Mouse (Mus musculus): ENCODE measurements around the gene Ly6g6f. TPM values are rescaled to one million over a fixed set of nuclear protein-coding genes. Genes with fewer than 3 reads are reported as not detected.

Gene Ly6g6f
- polyA plus RNA-seq, 1 experiment from 2014 or later: 0.23 TPM

GRCm38 (mm10) chr17:35111774-35112173 lies 26.4 kb upstream of the Ly6g6f start:
- Histone ChIP-seq H3K9ac (ENCODE audit: low read depth, low read length) (no peak overlapping the region), H3K4me3 (ENCODE audit: low read length) (no peak overlapping the region), H3K36me3 (ENCODE audit: control insufficient read depth, insufficient read depth, low read length) (peaks cover 6% of the 10 kb centered on the region; the same call in 1 of the 2 replicates), H3K9me3 (ENCODE audit: control insufficient read depth, low read length) (no peaks in the 10 kb centered on the region), H3K4me2 (ENCODE audit: low read depth, low read length) (no peak overlapping the region), H3K4me1 (ENCODE audit: control insufficient read depth, insufficient read depth, low read length) (no peaks in the 10 kb centered on the region), H3K27ac (ENCODE audit: low read length) (no peak overlapping the region), H3K27me3 (replicated peaks; ENCODE audit: control insufficient read depth, insufficient read depth, low read length) (no peaks in the 10 kb centered on the region)
- 73% methylated on average over 9 of the region's 9 CpGs for WGBS
- no peak for ATAC-seq

- no peak within 1 kb of the TSS for H3K4me3 ChIP-seq (ENCODE audit: low read length)
These were observed 22.7 kb upstream of the Ly6g6f start, which contains the start of gene Ly6g5c for GRCm38 (mm10) chr17:35108097-35108496. Gene Ly6g5c (plus strand): TSS chr17:35108279.

DNA sequence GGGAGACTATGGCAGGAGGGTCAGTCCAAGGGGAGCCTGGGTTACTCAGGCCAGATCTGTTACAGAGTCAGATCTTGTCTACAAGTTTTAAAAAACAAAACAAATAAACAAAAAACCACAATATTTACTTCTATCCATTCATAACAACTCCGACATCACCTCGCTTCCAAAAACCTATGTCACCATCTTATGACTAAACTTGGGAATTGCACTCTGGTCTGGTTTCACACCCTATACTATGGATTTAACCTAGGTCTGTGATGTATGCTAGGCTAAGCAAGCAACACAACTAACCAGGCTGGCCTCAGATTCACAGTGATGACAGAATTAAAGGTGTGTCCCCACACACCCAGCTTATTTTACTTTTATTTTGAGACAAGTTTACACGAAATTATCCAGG lies 21.1 kb upstream of the Ly6g6f start:
- H3K9ac ChIP-seq (ENCODE audit: low read depth, low read length): no peak overlapping the region
- no peak for ATAC-seq
- no peak overlapping the region for H3K4me2 ChIP-seq (ENCODE audit: low read depth, low read length)

More at GRCm38 (mm10) chr17:35108097-35108496, 22.7 kb upstream of the Ly6g6f start, which contains the start of gene Ly6g5c:
- no peak for ATAC-seq
- Histone ChIP-seq H3K36me3 (ENCODE audit: control insufficient read depth, insufficient read depth, low read length) (0 out of 2 replicates have a peak, but pooled peaks cover 2% of the 10 kb centered on the region), H3K27me3 (replicated peaks; ENCODE audit: control insufficient read depth, insufficient read depth, low read length) (no peaks in the 10 kb centered on the region), H3K9ac (ENCODE audit: low read depth, low read length) (no peak within 1 kb of the TSS), H3K4me2 (ENCODE audit: low read depth, low read length) (no peak within 1 kb of the TSS), H3K27ac (ENCODE audit: low read length) (no peak within 1 kb of the TSS), H3K4me1 (ENCODE audit: control insufficient read depth, insufficient read depth, low read length) (peaks cover 4% of the 10 kb centered on the region), H3K9me3 (ENCODE audit: control insufficient read depth, low read length) (no peaks in the 10 kb centered on the region)
- 82% methylated on average over 6 of the region's 6 CpGs for WGBS

GRCm38 (mm10) chr17:35105740-35106389 lies 20.5 kb upstream of the Ly6g6f start:
- ATAC-seq: no peak
- Histone ChIP-seq H3K27me3 (replicated peaks; ENCODE audit: control insufficient read depth, insufficient read depth, low read length) (no peaks in the 10 kb centered on the region), H3K9me3 (ENCODE audit: control insufficient read depth, low read length) (no peaks in the 10 kb centered on the region), H3K4me2 (ENCODE audit: low read depth, low read length) (no peak overlapping the region), H3K27ac (ENCODE audit: low read length) (no peak overlapping the region), H3K9ac (ENCODE audit: low read depth, low read length) (peak overlapping the region; percentile 39), H3K4me1 (ENCODE audit: control insufficient read depth, insufficient read depth, low read length) (peaks cover 20% of the 10 kb centered on the region), H3K36me3 (ENCODE audit: control insufficient read depth, insufficient read depth, low read length) (peaks cover 11% of the 10 kb centered on the region), H3K4me3 (ENCODE audit: low read length) (no peak overlapping the region)
- 27% methylated on average over 13 of the region's 13 CpGs for WGBS

More for the DNA sequence above, 21.1 kb upstream of the Ly6g6f start:
- Histone ChIP-seq H3K4me3 (ENCODE audit: low read length) (no peak overlapping the region), H3K36me3 (ENCODE audit: control insufficient read depth, insufficient read depth, low read length) (peaks cover 7% of the 10 kb centered on the region; the same call in 1 of the 2 replicates), H3K9me3 (ENCODE audit: control insufficient read depth, low read length) (no peaks in the 10 kb centered on the region), H3K4me1 (ENCODE audit: control insufficient read depth, insufficient read depth, low read length) (peaks cover 19% of the 10 kb centered on the region), H3K27me3 (replicated peaks; ENCODE audit: control insufficient read depth, insufficient read depth, low read length) (no peaks in the 10 kb centered on the region), H3K27ac (ENCODE audit: low read length) (no peak overlapping the region)
- 63% methylated on average over 3 of the region's 3 CpGs for WGBS

- peaks cover 25% of the 10 kb centered on the region for H3K4me1 ChIP-seq (ENCODE audit: control insufficient read depth, insufficient read depth, low read length)
- no peak overlapping the region for H3K4me3 ChIP-seq (ENCODE audit: low read length)
- WGBS: 75% methylated on average over 6 of the region's 6 CpGs
- no peaks in the 10 kb centered on the region for H3K9me3 ChIP-seq (ENCODE audit: control insufficient read depth, low read length)
- no peak for ATAC-seq
- H3K4me2 ChIP-seq (ENCODE audit: low read depth, low read length): no peak overlapping the region
- H3K27ac ChIP-seq (ENCODE audit: low read length): no peak overlapping the region
- H3K36me3 ChIP-seq (ENCODE audit: control insufficient read depth, insufficient read depth, low read length): peaks cover 16% of the 10 kb centered on the region
- no peaks in the 10 kb centered on the region for H3K27me3 ChIP-seq (replicated peaks; ENCODE audit: control insufficient read depth, insufficient read depth, low read length)
- no peak overlapping the region for H3K9ac ChIP-seq (ENCODE audit: low read depth, low read length)
These were observed 19.3 kb upstream of the Ly6g6f start for GRCm38 (mm10) chr17:35104754-35105153.

GRCm38 (mm10) chr17:35104079-35104478 lies 18.7 kb upstream of the Ly6g6f start:
- Histone ChIP-seq H3K9ac (ENCODE audit: low read depth, low read length) (0 out of 2 replicates have a peak overlapping the region, but pooled peaks have one; percentile 30), H3K27ac (ENCODE audit: low read length) (peak overlapping the region; percentile 85)
- no peak for ATAC-seq

GRCm38 (mm10) chr17:35103221-35103690 lies 17.8 kb upstream of the Ly6g6f start:
- ATAC-seq: peak; percentile 77
- WGBS: 53% methylated on average over 6 of the region's 6 CpGs

More at GRCm38 (mm10) chr17:35104079-35104478, 18.7 kb upstream of the Ly6g6f start:
- Histone ChIP-seq H3K4me1 (ENCODE audit: control insufficient read depth, insufficient read depth, low read length) (peaks cover 28% of the 10 kb centered on the region), H3K9me3 (ENCODE audit: control insufficient read depth, low read length) (no peaks in the 10 kb centered on the region), H3K27me3 (replicated peaks; ENCODE audit: control insufficient read depth, insufficient read depth, low read length) (no peaks in the 10 kb centered on the region), H3K4me2 (ENCODE audit: low read depth, low read length) (no peak overlapping the region), H3K4me3 (ENCODE audit: low read length) (no peak overlapping the region), H3K36me3 (ENCODE audit: control insufficient read depth, insufficient read depth, low read length) (peaks cover 16% of the 10 kb centered on the region)
- WGBS: 83% methylated on average over 7 of the region's 7 CpGs

GRCm38 (mm10) chr17:35102299-35102698 lies 16.9 kb upstream of the Ly6g6f start:
- Histone ChIP-seq H3K9me3 (ENCODE audit: control insufficient read depth, low read length) (no peaks in the 10 kb centered on the region), H3K4me2 (ENCODE audit: low read depth, low read length) (no peak overlapping the region), H3K27me3 (replicated peaks; ENCODE audit: control insufficient read depth, insufficient read depth, low read length) (no peaks in the 10 kb centered on the region), H3K4me3 (ENCODE audit: low read length) (no peak overlapping the region), H3K4me1 (ENCODE audit: control insufficient read depth, insufficient read depth, low read length) (peaks cover 28% of the 10 kb centered on the region), H3K36me3 (ENCODE audit: control insufficient read depth, insufficient read depth, low read length) (peaks cover 18% of the 10 kb centered on the region), H3K9ac (ENCODE audit: low read depth, low read length) (no peak overlapping the region; the same call in 1 of the 2 replicates), H3K27ac (ENCODE audit: low read length) (peak overlapping the region; percentile 38; the same call in 1 of the 2 replicates)
- 66% methylated on average over 8 of the region's 8 CpGs for WGBS
- no peak for ATAC-seq

More at GRCm38 (mm10) chr17:35103221-35103690, 17.8 kb upstream of the Ly6g6f start:
- Histone ChIP-seq H3K27ac (ENCODE audit: low read length) (peak overlapping the region; percentile 85), H3K4me3 (ENCODE audit: low read length) (no peak overlapping the region), H3K9me3 (ENCODE audit: control insufficient read depth, low read length) (no peaks in the 10 kb centered on the region), H3K27me3 (replicated peaks; ENCODE audit: control insufficient read depth, insufficient read depth, low read length) (no peaks in the 10 kb centered on the region), H3K36me3 (ENCODE audit: control insufficient read depth, insufficient read depth, low read length) (peaks cover 16% of the 10 kb centered on the region), H3K4me1 (ENCODE audit: control insufficient read depth, insufficient read depth, low read length) (peaks cover 28% of the 10 kb centered on the region), H3K9ac (ENCODE audit: low read depth, low read length) (peak overlapping the region; percentile 41), H3K4me2 (ENCODE audit: low read depth, low read length) (no peak overlapping the region)

GRCm38 (mm10) chr17:35101161-35101560 lies 15.8 kb upstream of the Ly6g6f start:
- Histone ChIP-seq H3K36me3 (ENCODE audit: control insufficient read depth, insufficient read depth, low read length) (peaks cover 29% of the 10 kb centered on the region), H3K27me3 (replicated peaks; ENCODE audit: control insufficient read depth, insufficient read depth, low read length) (no peaks in the 10 kb centered on the region), H3K9ac (ENCODE audit: low read depth, low read length) (no peak overlapping the region), H3K4me3 (ENCODE audit: low read length) (no peak overlapping the region), H3K4me1 (ENCODE audit: control insufficient read depth, insufficient read depth, low read length) (peaks cover 28% of the 10 kb centered on the region), H3K27ac (ENCODE audit: low read length) (no peak overlapping the region), H3K9me3 (ENCODE audit: control insufficient read depth, low read length) (no peaks in the 10 kb centered on the region), H3K4me2 (ENCODE audit: low read depth, low read length) (no peak overlapping the region)
- 89% methylated on average over 11 of the region's 11 CpGs for WGBS
- ATAC-seq: no peak
